Mouse (Mus musculus) forebrain, embryonic 15.5 days (tissue): ENCODE measurements around the gene Trim44. TPM values are rescaled to one million over a fixed set of nuclear protein-coding genes. Genes with fewer than 3 reads are reported as not detected.

Experiments used
- ATAC-seq: fragments of 200-750 bp; cut with Nextera tagmentation; replicated peaks from 2 replicates; pipeline ENCODE4 v1.8.0; 2017; ENCODE audit warnings: mild to moderate bottlenecking, moderate TSS enrichment, moderate library complexity
- H3K27ac ChIP-seq: fragments of 300-500 bp; sonication (generic); replicated peaks from 2 replicates; pipeline ENCODE4 v1.5.1; 2015; ENCODE audit warnings: mild to moderate bottlenecking, inconsistent platforms
- H3K27me3 ChIP-seq: fragments of 300-500 bp; sonication (generic); 2 replicates; pipeline ENCODE4 v1.6.1; 2015; ENCODE audit warnings: inconsistent platforms
- H3K36me3 ChIP-seq: fragments of 300-500 bp; sonication (generic); 2 replicates; pipeline ENCODE4 v1.6.1; 2015; ENCODE audit warnings: mild to moderate bottlenecking, inconsistent platforms
- H3K4me1 ChIP-seq: fragments of 300-500 bp; sonication (generic); 2 replicates; pipeline ENCODE4 v1.6.1; 2015; ENCODE audit warnings: inconsistent platforms
- H3K4me2 ChIP-seq: fragments of 300-500 bp; sonication (generic); replicated peaks from 2 replicates; pipeline ENCODE4 v1.6.1; 2015; ENCODE audit warnings: mild to moderate bottlenecking, inconsistent platforms
- H3K4me3 ChIP-seq: fragments of 300-500 bp; sonication (generic); 2 replicates; pipeline ENCODE4 v1.5.1; 2015; ENCODE audit warnings: mild to moderate bottlenecking, inconsistent platforms
- H3K9ac ChIP-seq: fragments of 300-500 bp; sonication (generic); replicated peaks from 2 replicates; pipeline ENCODE4 v1.6.1; 2015; ENCODE audit warnings: mild to moderate bottlenecking, inconsistent platforms
- H3K9me3 ChIP-seq: fragments of 300-500 bp; sonication (generic); 2 replicates; pipeline ENCODE4 v1.6.1; 2016; ENCODE audit warnings: inconsistent platforms
- WGBS: fragments of 180-500 bp; shearing (Covaris S2); methylation state at CpG from one replicate; pipeline ENCODE4 v1.1.7; 2015; ENCODE audit warnings: mixed read lengths; 5-methylcytosine and 5-hydroxymethylcytosine counted together
- polyA plus RNA-seq: library from polyadenylated mRNA; unstranded; fragments of >200 nt; fragmentation: Nextera tagmentation; extraction: Ambion mirVana; gene quantifications from 2 replicates; pipeline ENCODE4 v1.2.1, GENCODE M21; 2015

The Trim44 gene
- polyA plus RNA-seq, result 52.6 and 57.1 TPM in 2 replicates

- peak; percentile 50 for ATAC-seq
- H3K4me1 ChIP-seq, result peaks cover 25% of the 10 kb centered on the region
- peak within 1 kb of the TSS; percentile 42 for H3K27ac ChIP-seq
Measured at GRCm38 (mm10) chr2:102407363-102408184, at the start of gene Trim44. Gene Trim44 (minus strand): TSS chr2:102407828.

GRCm38 (mm10) chr2:102455126-102455525 is 47.5 kb upstream of the Trim44 start:
- no peak for ATAC-seq
- 91% methylated on average over 1 of the region's 1 CpGs for WGBS
- H3K27ac ChIP-seq, result no peak overlapping the region
- no peak overlapping the region for H3K4me2 ChIP-seq
- H3K4me3 ChIP-seq, result no peak overlapping the region
- H3K27me3 ChIP-seq, result no peaks in the 10 kb centered on the region; the same call in 1 of the 2 replicates
- H3K9me3 ChIP-seq, result no peaks in the 10 kb centered on the region
- no peaks in the 10 kb centered on the region for H3K36me3 ChIP-seq
- H3K4me1 ChIP-seq, result peaks cover 8% of the 10 kb centered on the region
- no peak overlapping the region for H3K9ac ChIP-seq

More at GRCm38 (mm10) chr2:102407363-102408184, at the start of gene Trim44:
- H3K36me3 ChIP-seq, result no peaks in the 10 kb centered on the region
- WGBS, result 23% methylated on average over 14 of the region's 14 CpGs
- H3K4me2 ChIP-seq, result peak within 1 kb of the TSS; percentile 32
- H3K9ac ChIP-seq, result 0 out of 2 replicates have a peak within 1 kb of the TSS, but pooled peaks have one; percentile 13
- H3K4me3 ChIP-seq, result peak within 1 kb of the TSS; percentile 18
- H3K9me3 ChIP-seq, result no peaks in the 10 kb centered on the region
- no peaks in the 10 kb centered on the region for H3K27me3 ChIP-seq

GRCm38 (mm10) chr2:102453447-102453846 is 45.8 kb upstream of the Trim44 start:
- peaks cover 16% of the 10 kb centered on the region for H3K4me1 ChIP-seq
- 25% methylated on average over 3 of the region's 3 CpGs for WGBS
- H3K9ac ChIP-seq, result no peak overlapping the region
- no peak for ATAC-seq
- H3K4me3 ChIP-seq, result no peak overlapping the region
- H3K27me3 ChIP-seq, result no peaks in the 10 kb centered on the region; the same call in 1 of the 2 replicates
- H3K9me3 ChIP-seq, result no peaks in the 10 kb centered on the region
- H3K36me3 ChIP-seq, result no peaks in the 10 kb centered on the region
- no peak overlapping the region for H3K27ac ChIP-seq
- no peak overlapping the region for H3K4me2 ChIP-seq

GRCm38 (mm10) chr2:102451671-102452549 is 44.3 kb upstream of the Trim44 start, which contains the start of gene Fjx1:
Gene Fjx1 (minus strand): TSS chr2:102452499.
- Histone ChIP-seq H3K9me3 (no peaks in the 10 kb centered on the region), H3K27ac (peak within 1 kb of the TSS; percentile 95), H3K4me2 (peak within 1 kb of the TSS; percentile 62), H3K4me3 (peak within 1 kb of the TSS; percentile 88), H3K27me3 (no peaks in the 10 kb centered on the region; the same call in 1 of the 2 replicates), H3K4me1 (peaks cover 26% of the 10 kb centered on the region), H3K36me3 (peaks cover 4% of the 10 kb centered on the region; the same call in 1 of the 2 replicates), H3K9ac (peak within 1 kb of the TSS; percentile 90)
- 1% methylated on average over 48 of the region's 49 CpGs for WGBS
- peak; percentile 82 for ATAC-seq

GRCm38 (mm10) chr2:102450761-102451670 is 43.4 kb upstream of the Trim44 start:
- Histone ChIP-seq H3K36me3 (peaks cover 5% of the 10 kb centered on the region; the same call in 1 of the 2 replicates), H3K9me3 (no peaks in the 10 kb centered on the region), H3K27me3 (no peaks in the 10 kb centered on the region; the same call in 1 of the 2 replicates), H3K4me2 (peak overlapping the region; percentile 62), H3K4me3 (peak overlapping the region; percentile 88), H3K27ac (peak overlapping the region; percentile 95), H3K9ac (peak overlapping the region; percentile 90), H3K4me1 (peaks cover 26% of the 10 kb centered on the region)
- WGBS, result under 1% methylated on average over 92 of the region's 109 CpGs
- peak; percentile 62 for ATAC-seq

GRCm38 (mm10) chr2:102450248-102450760 is 42.7 kb upstream of the Trim44 start:
- peak overlapping the region; percentile 95 for H3K27ac ChIP-seq
- no peaks in the 10 kb centered on the region for H3K27me3 ChIP-seq
- H3K9me3 ChIP-seq, result no peaks in the 10 kb centered on the region
- peak overlapping the region; percentile 62 for H3K4me2 ChIP-seq
- under 1% methylated on average over 43 of the region's 43 CpGs for WGBS
- H3K4me3 ChIP-seq, result peak overlapping the region; percentile 88
- ATAC-seq, result peak; percentile 26
- peaks cover 26% of the 10 kb centered on the region for H3K4me1 ChIP-seq
- H3K36me3 ChIP-seq, result peaks cover 5% of the 10 kb centered on the region; the same call in 1 of the 2 replicates
- peak overlapping the region; percentile 90 for H3K9ac ChIP-seq

GRCm38 (mm10) chr2:102449630-102450247 is 42.1 kb upstream of the Trim44 start:
- 0 out of 2 replicates have a peak, but pooled peaks have one; percentile 26 for ATAC-seq
- WGBS, result 1% methylated on average over 17 of the region's 17 CpGs
- H3K36me3 ChIP-seq, result peaks cover 5% of the 10 kb centered on the region; the same call in 1 of the 2 replicates
- H3K4me2 ChIP-seq, result peak overlapping the region; percentile 62
- H3K9ac ChIP-seq, result peak overlapping the region; percentile 90
- no peaks in the 10 kb centered on the region for H3K27me3 ChIP-seq
- H3K4me3 ChIP-seq, result peak overlapping the region; percentile 88
- H3K9me3 ChIP-seq, result no peaks in the 10 kb centered on the region
- peak overlapping the region; percentile 95 for H3K27ac ChIP-seq
- H3K4me1 ChIP-seq, result peaks cover 26% of the 10 kb centered on the region

GRCm38 (mm10) chr2:102449056-102449455 is 41.4 kb upstream of the Trim44 start:
- peak overlapping the region; percentile 31; the same call in 1 of the 2 replicates for H3K9ac ChIP-seq
- peaks cover 26% of the 10 kb centered on the region for H3K4me1 ChIP-seq
- H3K27me3 ChIP-seq, result no peaks in the 10 kb centered on the region
- no peak for ATAC-seq
- 9% methylated on average over 1 of the region's 1 CpGs for WGBS
- H3K4me3 ChIP-seq, result peak overlapping the region; percentile 88
- peak overlapping the region; percentile 62 for H3K4me2 ChIP-seq
- H3K9me3 ChIP-seq, result no peaks in the 10 kb centered on the region
- H3K27ac ChIP-seq, result peak overlapping the region; percentile 34; the same call in 1 of the 2 replicates
- H3K36me3 ChIP-seq, result peaks cover 5% of the 10 kb centered on the region; the same call in 1 of the 2 replicates

GRCm38 (mm10) chr2:102447831-102448230 is 40.2 kb upstream of the Trim44 start:
- no peak overlapping the region for H3K27ac ChIP-seq
- H3K4me3 ChIP-seq, result no peak overlapping the region
- ATAC-seq, result no peak
- peak overlapping the region; percentile 62 for H3K4me2 ChIP-seq
- H3K9ac ChIP-seq, result no peak overlapping the region
- peaks cover 5% of the 10 kb centered on the region; the same call in 1 of the 2 replicates for H3K36me3 ChIP-seq
- H3K9me3 ChIP-seq, result no peaks in the 10 kb centered on the region
- WGBS, result 62% methylated on average over 7 of the region's 7 CpGs
- no peaks in the 10 kb centered on the region for H3K27me3 ChIP-seq
- peaks cover 24% of the 10 kb centered on the region for H3K4me1 ChIP-seq

GRCm38 (mm10) chr2:102446851-102447250 is 39.2 kb upstream of the Trim44 start:
- no peak overlapping the region for H3K4me2 ChIP-seq
- no peak overlapping the region for H3K4me3 ChIP-seq
- H3K9me3 ChIP-seq, result no peaks in the 10 kb centered on the region
- WGBS, result 88% methylated on average over 4 of the region's 4 CpGs
- peaks cover 5% of the 10 kb centered on the region; the same call in 1 of the 2 replicates for H3K36me3 ChIP-seq
- no peak overlapping the region for H3K27ac ChIP-seq
- H3K4me1 ChIP-seq, result peaks cover 19% of the 10 kb centered on the region
- H3K27me3 ChIP-seq, result no peaks in the 10 kb centered on the region
- no peak overlapping the region for H3K9ac ChIP-seq
- ATAC-seq, result no peak
